23 mouse cellular contexts compared by ENCODE assay signal in the genomic region with DNA sequence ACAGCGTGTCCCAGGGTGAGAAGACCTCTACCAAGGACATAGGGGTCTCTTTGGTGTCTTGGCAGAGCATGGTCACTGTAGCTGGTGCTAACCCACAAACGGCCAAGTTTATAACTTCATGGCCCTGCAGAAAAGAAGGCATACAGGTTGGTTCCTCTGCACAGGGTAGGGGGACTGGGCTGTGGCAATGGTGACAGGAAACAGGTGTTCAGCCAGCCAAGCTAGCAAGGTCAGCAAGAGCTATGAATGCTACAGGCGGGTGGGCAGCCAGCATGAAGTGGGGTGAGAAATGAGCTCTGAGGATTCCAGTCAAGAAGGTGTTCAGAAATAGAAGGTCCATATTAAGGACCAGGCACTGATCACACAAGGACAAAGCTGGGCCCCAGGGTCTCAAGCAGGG. TPM values are rescaled to one million over a fixed set of nuclear protein-coding genes. Genes with fewer than 3 reads are reported as not detected.
DNase-seq lines count a peak whose midpoint lies in the region; ATAC-seq lines count a peak whose summit lies in the region.
"Had no signal": no experiment of that assay in that cellular context is flagged by ENCODE, and none has a peak within 500 bp of the region (broad histone marks: within the 10 kb centered on the region; RNA-seq: fewer than 3 reads in every experiment).

No protein-coding gene starts in this region.

- no peak overlapping the region for H3K4me3 ChIP-seq in forebrain, embryonic 10.5 days
- no peak overlapping the region for H3K4me3 ChIP-seq in forebrain, embryonic 15.5 days
- H3K4me3 ChIP-seq in hindbrain, embryonic 16.5 days (ENCODE audit: low read length), result no peak overlapping the region
- no peak overlapping the region for H3K4me3 ChIP-seq in hindbrain, embryonic 12.5 days
- H3K4me3 ChIP-seq in midbrain, embryonic 10.5 days, result no peak overlapping the region
- H3K4me3 ChIP-seq in midbrain, embryonic 11.5 days (ENCODE audit: low read depth, low read length), result no peak overlapping the region
- H3K4me3 ChIP-seq: embryonic facial prominence, embryonic 12.5 days; heart, embryonic 15.5 days; liver, embryonic 12.5 days; stomach, embryonic 15.5 days had no signal

- no peaks in the 10 kb centered on the region for H3K36me3 ChIP-seq in forebrain, embryonic 10.5 days (replicated peaks)
- H3K36me3 ChIP-seq in forebrain, embryonic 15.5 days, result no peaks in the 10 kb centered on the region
- H3K36me3 ChIP-seq in hindbrain, embryonic 16.5 days (ENCODE audit: control insufficient read depth, insufficient read depth, low read length), result no peaks in the 10 kb centered on the region
- H3K36me3 ChIP-seq in hindbrain, embryonic 12.5 days, result no peaks in the 10 kb centered on the region
- H3K36me3 ChIP-seq in midbrain, embryonic 10.5 days, result no peaks in the 10 kb centered on the region
- H3K36me3 ChIP-seq in midbrain, embryonic 11.5 days (ENCODE audit: control insufficient read depth, insufficient read depth, low read length), result no peaks in the 10 kb centered on the region
- H3K36me3 ChIP-seq: embryonic facial prominence, embryonic 12.5 days; G1E; heart, embryonic 15.5 days; liver, embryonic 12.5 days; stomach, embryonic 15.5 days had no signal

- H3K4me2 ChIP-seq in forebrain, embryonic 15.5 days (replicated peaks), result no peak overlapping the region
- H3K4me2 ChIP-seq in hindbrain, embryonic 16.5 days (ENCODE audit: low read length), result no peak overlapping the region
- no peak overlapping the region for H3K4me2 ChIP-seq in hindbrain, embryonic 12.5 days (replicated peaks)
- no peak overlapping the region for H3K4me2 ChIP-seq in midbrain, embryonic 11.5 days
- H3K4me2 ChIP-seq: embryonic facial prominence, embryonic 12.5 days; heart, embryonic 15.5 days; liver, embryonic 12.5 days; stomach, embryonic 15.5 days had no signal

- no peak for DNase-seq in forebrain, embryonic 10.5 days (ENCODE audit: extremely low spot score, low spot score)
- no peak for DNase-seq in midbrain, embryonic 10.5 days (ENCODE audit: low spot score)
- DNase-seq in midbrain, embryonic 11.5 days (ENCODE audit: low spot score, missing footprints), result no peak
- DNase-seq in thymus, postnatal 0 days (ENCODE audit: low spot score), result no peak
- DNase-seq in thymus, postnatal 25 days, result no peak
- DNase-seq: adrenal gland, adult 8-10 months; cerebellum, adult 8-10 months; liver, postnatal 0 days; lung, postnatal 36 days; midbrain, embryonic 14.5 days; right cerebral cortex, postnatal 25 days; thymus, postnatal 36 days had no signal

- no peak overlapping the region for H3K9ac ChIP-seq in forebrain, embryonic 15.5 days (replicated peaks)
- H3K9ac ChIP-seq in hindbrain, embryonic 16.5 days (ENCODE audit: low read depth, low read length), result no peak overlapping the region
- H3K9ac ChIP-seq in hindbrain, embryonic 12.5 days, result no peak overlapping the region
- no peak overlapping the region for H3K9ac ChIP-seq in midbrain, embryonic 11.5 days (ENCODE audit: low read length)
- H3K9ac ChIP-seq: embryonic facial prominence, embryonic 12.5 days; heart, embryonic 15.5 days; liver, embryonic 12.5 days; liver, postnatal 0 days; stomach, embryonic 15.5 days had no signal

- 73% methylated on average over 3 of the region's 3 CpGs for WGBS in forebrain, embryonic 10.5 days
- WGBS in forebrain, embryonic 15.5 days, result 77% methylated on average over 3 of the region's 3 CpGs
- 44% methylated on average over 3 of the region's 3 CpGs for WGBS in hindbrain, embryonic 16.5 days
- 58% methylated on average over 3 of the region's 3 CpGs for WGBS in hindbrain, embryonic 12.5 days
- 63% methylated on average over 3 of the region's 3 CpGs for WGBS in midbrain, embryonic 10.5 days
- WGBS in midbrain, embryonic 11.5 days, result 65% methylated on average over 3 of the region's 3 CpGs

- ATAC-seq in forebrain, embryonic 15.5 days (replicated peaks), result no peak
- 0 out of 2 replicates have a peak, but pooled peaks have one; percentile 10 for ATAC-seq in hindbrain, embryonic 16.5 days
- no peak for ATAC-seq in hindbrain, embryonic 12.5 days (ENCODE audit: low FRiP score)
- no peak for ATAC-seq in midbrain, embryonic 11.5 days (ENCODE audit: low FRiP score)
- ATAC-seq: forebrain, embryonic 16.5 days; intestine, postnatal 0 days; liver, embryonic 12.5 days; liver, postnatal 0 days had no signal

- peaks cover 48% of the 10 kb centered on the region for H3K4me1 ChIP-seq in forebrain, embryonic 10.5 days
- peaks cover 8% of the 10 kb centered on the region; the same call in 1 of the 2 replicates for H3K4me1 ChIP-seq in forebrain, embryonic 15.5 days
- H3K4me1 ChIP-seq in hindbrain, embryonic 16.5 days (ENCODE audit: control insufficient read depth, insufficient read depth, low read depth, low read length), result peaks cover 8% of the 10 kb centered on the region
- H3K4me1 ChIP-seq in hindbrain, embryonic 12.5 days, result peaks cover 20% of the 10 kb centered on the region
- H3K4me1 ChIP-seq in midbrain, embryonic 10.5 days, result peaks cover 53% of the 10 kb centered on the region
- H3K4me1 ChIP-seq in midbrain, embryonic 11.5 days (ENCODE audit: control insufficient read depth, insufficient read depth, low read length), result peaks cover 23% of the 10 kb centered on the region
- H3K4me1 ChIP-seq: stomach, embryonic 15.5 days had no signal

- 0 out of 2 replicates have a peak overlapping the region, but pooled peaks have one; percentile 36 for H3K27ac ChIP-seq in forebrain, embryonic 10.5 days
- no peak overlapping the region for H3K27ac ChIP-seq in forebrain, embryonic 15.5 days (replicated peaks)
- H3K27ac ChIP-seq in hindbrain, embryonic 16.5 days (ENCODE audit: low read depth, low read length), result no peak overlapping the region
- no peak overlapping the region for H3K27ac ChIP-seq in hindbrain, embryonic 12.5 days
- H3K27ac ChIP-seq in midbrain, embryonic 10.5 days (replicated peaks), result peak overlapping the region; percentile 67
- no peak overlapping the region for H3K27ac ChIP-seq in midbrain, embryonic 11.5 days (ENCODE audit: low read depth, low read length)
- H3K27ac ChIP-seq: embryonic facial prominence, embryonic 12.5 days; heart, embryonic 15.5 days; kidney, postnatal 0 days; liver, embryonic 12.5 days; stomach, embryonic 15.5 days had no signal

- H3K9me3 ChIP-seq in forebrain, embryonic 10.5 days, result peaks cover 5% of the 10 kb centered on the region; the same call in 1 of the 2 replicates
- H3K9me3 ChIP-seq in forebrain, embryonic 15.5 days, result no peaks in the 10 kb centered on the region
- H3K9me3 ChIP-seq in hindbrain, embryonic 16.5 days (ENCODE audit: control insufficient read depth, low read length), result no peaks in the 10 kb centered on the region
- no peaks in the 10 kb centered on the region for H3K9me3 ChIP-seq in hindbrain, embryonic 12.5 days (replicated peaks)
- peaks cover 5% of the 10 kb centered on the region; the same call in 1 of the 2 replicates for H3K9me3 ChIP-seq in midbrain, embryonic 10.5 days (replicated peaks)
- no peaks in the 10 kb centered on the region for H3K9me3 ChIP-seq in midbrain, embryonic 11.5 days (ENCODE audit: control insufficient read depth, low read length)
- H3K9me3 ChIP-seq: embryonic facial prominence, embryonic 12.5 days; heart, embryonic 15.5 days; liver, embryonic 12.5 days; stomach, embryonic 15.5 days had no signal

- peaks cover 36% of the 10 kb centered on the region for H3K27me3 ChIP-seq in forebrain, embryonic 10.5 days (ENCODE audit: poor library complexity, severe bottlenecking)
- no peaks in the 10 kb centered on the region for H3K27me3 ChIP-seq in forebrain, embryonic 15.5 days
- H3K27me3 ChIP-seq in hindbrain, embryonic 16.5 days (replicated peaks; ENCODE audit: control insufficient read depth, insufficient read depth, low read length), result no peaks in the 10 kb centered on the region
- H3K27me3 ChIP-seq in hindbrain, embryonic 12.5 days, result peaks cover 29% of the 10 kb centered on the region
- H3K27me3 ChIP-seq in midbrain, embryonic 10.5 days (ENCODE audit: low read depth, poor library complexity, severe bottlenecking), result peaks cover 40% of the 10 kb centered on the region
- H3K27me3 ChIP-seq in midbrain, embryonic 11.5 days (ENCODE audit: control insufficient read depth, insufficient read depth, low read length), result no peaks in the 10 kb centered on the region
- H3K27me3 ChIP-seq: embryonic facial prominence, embryonic 12.5 days; heart, embryonic 15.5 days; stomach, embryonic 15.5 days had no signal

RNA-seq across cellular contexts. Expression of gene Clmn, which starts 48.1 kb away (rescaled TPM):
- 1.6 and 2.1 TPM in 2 replicates for polyA plus RNA-seq in forebrain, embryonic 10.5 days (2016; fragmentation: Nextera tagmentation; extraction: Ambion mirVana)
- polyA plus RNA-seq in forebrain, embryonic 15.5 days (2015; fragmentation: Nextera tagmentation; extraction: Ambion mirVana), result 1.0 and 1.2 TPM in 2 replicates
- polyA plus RNA-seq in hindbrain, embryonic 16.5 days (2015; fragmentation: Nextera tagmentation; extraction: Ambion mirVana), result 1.2 TPM in 2 replicates
- 2.8 and 4.1 TPM in 2 replicates for polyA plus RNA-seq in hindbrain, embryonic 12.5 days (2016; fragmentation: Nextera tagmentation; extraction: Ambion mirVana)
- polyA plus RNA-seq in midbrain, embryonic 10.5 days (2016; fragmentation: Nextera tagmentation; extraction: Ambion mirVana), result 1.7 and 1.9 TPM in 2 replicates
- polyA plus RNA-seq in midbrain, embryonic 11.5 days (2014; fragmentation: Nextera tagmentation; extraction: Ambion mirVana), result 1.9 and 2.5 TPM in 2 replicates
- polyA plus RNA-seq in thymus, postnatal 0 days (2015; fragmentation: Nextera tagmentation; extraction: Ambion mirVana), result 0.62 and 0.65 TPM in 2 replicates
- polyA plus RNA-seq: G1E had no signal

Comparison
In these comparisons a context has a peak if more than half of its experiments do, and no peak if none do; other contexts are left out.
1. H3K27ac ChIP-seq: peak in forebrain, embryonic 10.5 days (single experiment) and midbrain, embryonic 10.5 days (single experiment); none in forebrain, embryonic 15.5 days (single experiment), hindbrain, embryonic 16.5 days (single experiment), hindbrain, embryonic 12.5 days (single experiment) and midbrain, embryonic 11.5 days (single experiment).